Mouse (Mus musculus) ES-Bruce4 (cell line): ENCODE results near the gene Tmem163.

Experiments used
- CTCF ChIP-seq: IDR thresholded peaks from one replicate; pipeline ENCODE4 v1.8.1; 2011; ENCODE audit warnings: low read depth, low read length
- POLR2A ChIP-seq: IDR thresholded peaks from one replicate; pipeline ENCODE4 v1.8.1; 2011; ENCODE audit warnings: low read length; ENCODE audit not compliant: insufficient read depth

GRCm38 (mm10) chr1:127696533-127696932 lies 17.2 kb upstream of the Tmem163 start:
- TF ChIP-seq CTCF: no peak
- TF ChIP-seq POLR2A: no peak
